Mouse (Mus musculus): ENCODE results near the gene Adipor1.

Adipor1 gene

DNA sequence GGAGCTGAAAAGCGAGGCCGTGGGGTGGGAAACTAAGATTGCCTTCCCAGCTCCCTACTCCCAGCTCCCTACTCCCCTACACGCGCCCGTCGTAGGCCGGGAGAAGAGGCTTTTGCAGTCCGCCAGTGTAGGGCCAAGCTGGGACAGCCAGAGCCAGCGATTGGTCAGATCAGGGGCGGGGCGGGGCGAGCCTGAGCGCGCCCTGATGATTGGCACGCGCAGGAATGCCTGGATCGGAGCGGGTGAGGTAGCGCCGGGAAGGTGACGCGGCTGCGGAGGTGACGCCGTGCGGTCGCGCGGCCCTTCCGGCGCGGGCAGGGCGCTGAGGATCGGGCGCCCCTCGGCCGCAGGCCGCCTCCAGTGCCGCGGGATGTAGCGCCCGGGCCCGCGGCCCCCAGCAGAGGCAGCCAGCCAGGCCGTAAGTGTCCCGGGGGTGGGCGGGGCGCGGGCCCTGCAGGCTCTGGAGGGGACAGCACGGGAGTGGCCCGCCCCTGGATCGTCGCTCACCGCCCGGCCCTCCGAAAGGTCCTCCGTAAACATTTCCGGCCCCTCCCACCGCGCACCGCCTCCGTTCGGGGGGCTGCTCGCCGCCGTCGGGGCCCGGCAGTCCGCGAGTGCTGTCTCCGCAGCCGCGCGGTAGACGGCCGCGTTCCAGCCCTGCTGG is at the start of gene Adipor1:
Gene Adipor1 (plus strand): TSS at position 211 of the 664 bp plus-strand sequence.
- TF ChIP-seq CTCF (conservative IDR thresholded peaks at IDR 0.05; ENCODE audit: low read length) (no peak), NANOG (IDR thresholded peaks at IDR 0.05; ENCODE audit: borderline replicate concordance, low read length) (no peak), POU5F1 (IDR thresholded peaks at IDR 0.05; ENCODE audit: borderline replicate concordance, low read length) (no peak)
- H3K4me1 ChIP-seq (replicated peaks; ENCODE audit: low read depth, low read length): peaks cover 83% of the 10 kb centered on the region
- H3K4me3 ChIP-seq (replicated peaks; ENCODE audit: low read length): peak within 1 kb of the TSS; percentile 92

DNA sequence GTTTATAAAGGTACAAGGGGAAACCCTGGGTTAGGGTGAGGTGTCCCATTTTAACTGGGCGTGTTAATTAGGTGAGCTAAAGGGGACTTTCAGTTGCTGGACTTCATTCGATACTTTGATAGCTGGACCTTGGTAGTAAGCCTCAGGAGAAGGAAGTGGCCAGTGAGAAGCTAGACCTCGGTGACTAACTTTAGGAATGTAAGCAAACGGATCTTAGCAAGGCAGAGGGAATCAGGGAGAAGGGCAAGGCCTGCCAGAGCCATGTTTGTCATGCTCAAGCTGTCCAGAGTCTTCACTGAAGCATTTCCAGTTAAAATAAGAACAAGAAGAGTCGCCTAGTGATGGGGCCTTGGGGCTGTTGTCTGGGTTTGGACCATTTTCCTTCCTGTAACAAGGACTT is 49.7 kb upstream of the Adipor1 start:
- TF ChIP-seq POU5F1 (IDR thresholded peaks at IDR 0.05; ENCODE audit: borderline replicate concordance, low read length) (no peak), NANOG (IDR thresholded peaks at IDR 0.05; ENCODE audit: borderline replicate concordance, low read length) (no peak)
- H3K36me3 ChIP-seq (ENCODE audit: insufficient read depth, low read length): peaks cover 2% of the 10 kb centered on the region
- no peaks in the 10 kb centered on the region for H3K27me3 ChIP-seq (ENCODE audit: insufficient read depth, low read length)
- peaks cover 17% of the 10 kb centered on the region for H3K4me1 ChIP-seq (replicated peaks; ENCODE audit: low read depth, low read length)
- H3K9me3 ChIP-seq (ENCODE audit: low read length): peaks cover 15% of the 10 kb centered on the region
- no peak overlapping the region for H3K4me3 ChIP-seq (replicated peaks; ENCODE audit: low read length)

More for the DNA sequence above, at the start of gene Adipor1:
- Histone ChIP-seq H3K36me3 (ENCODE audit: insufficient read depth, low read length) (peaks cover 60% of the 10 kb centered on the region), H3K27me3 (ENCODE audit: insufficient read depth, low read length) (no peaks in the 10 kb centered on the region), H3K9me3 (ENCODE audit: low read length) (no peaks in the 10 kb centered on the region)

DNA sequence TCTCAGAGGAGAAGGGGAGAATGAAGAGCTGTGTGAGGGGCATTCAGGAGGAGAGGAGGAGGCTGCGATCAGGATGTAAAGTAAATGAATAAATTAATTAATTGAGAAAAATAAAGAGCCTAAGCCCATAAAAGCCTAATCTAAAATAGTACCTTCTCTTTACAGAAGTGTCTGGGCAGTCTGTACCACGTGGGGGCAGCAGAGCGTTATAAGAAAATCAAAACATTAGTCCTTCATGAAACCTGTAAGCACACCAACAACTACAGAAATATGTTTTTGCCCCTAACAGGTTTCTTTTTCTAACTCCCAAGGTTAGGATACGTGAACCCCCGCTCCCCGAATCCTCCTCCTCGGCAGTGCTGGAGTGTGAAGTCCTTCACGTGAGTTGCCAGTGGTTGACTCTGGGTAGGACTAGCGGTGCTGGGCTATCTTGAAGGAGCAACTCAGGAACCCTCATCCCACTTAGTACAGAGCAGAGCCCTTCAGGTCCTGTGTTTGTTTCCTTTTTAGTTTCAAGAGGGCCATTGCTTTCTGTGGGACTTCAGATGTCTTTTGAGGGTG is 46.3 kb upstream of the Adipor1 start:
- Histone ChIP-seq H3K9me3 (ENCODE audit: low read length) (peaks cover 29% of the 10 kb centered on the region), H3K4me1 (replicated peaks; ENCODE audit: low read depth, low read length) (0 out of 2 replicates have a peak, but pooled peaks cover 2% of the 10 kb centered on the region), H3K4me3 (replicated peaks; ENCODE audit: low read length) (no peak overlapping the region), H3K27me3 (ENCODE audit: insufficient read depth, low read length) (no peaks in the 10 kb centered on the region), H3K36me3 (ENCODE audit: insufficient read depth, low read length) (no peaks in the 10 kb centered on the region)
- TF ChIP-seq CTCF (conservative IDR thresholded peaks at IDR 0.05; ENCODE audit: low read length): peak; percentile 44
- no peak for TF ChIP-seq NANOG (IDR thresholded peaks at IDR 0.05; ENCODE audit: borderline replicate concordance, low read length)

GRCm38 (mm10) chr1:134374124-134374523 is 41.1 kb upstream of the Adipor1 start:
- no peak for TF ChIP-seq NANOG (IDR thresholded peaks at IDR 0.05; ENCODE audit: borderline replicate concordance, low read length)
- H3K4me1 ChIP-seq (replicated peaks; ENCODE audit: low read depth, low read length): 0 out of 2 replicates have a peak, but pooled peaks cover 3% of the 10 kb centered on the region
- H3K4me3 ChIP-seq (replicated peaks; ENCODE audit: low read length): no peak overlapping the region
- H3K9me3 ChIP-seq (ENCODE audit: low read length): peaks cover 27% of the 10 kb centered on the region
- H3K36me3 ChIP-seq (ENCODE audit: insufficient read depth, low read length): no peaks in the 10 kb centered on the region
- no peaks in the 10 kb centered on the region for H3K27me3 ChIP-seq (ENCODE audit: insufficient read depth, low read length)

DNA sequence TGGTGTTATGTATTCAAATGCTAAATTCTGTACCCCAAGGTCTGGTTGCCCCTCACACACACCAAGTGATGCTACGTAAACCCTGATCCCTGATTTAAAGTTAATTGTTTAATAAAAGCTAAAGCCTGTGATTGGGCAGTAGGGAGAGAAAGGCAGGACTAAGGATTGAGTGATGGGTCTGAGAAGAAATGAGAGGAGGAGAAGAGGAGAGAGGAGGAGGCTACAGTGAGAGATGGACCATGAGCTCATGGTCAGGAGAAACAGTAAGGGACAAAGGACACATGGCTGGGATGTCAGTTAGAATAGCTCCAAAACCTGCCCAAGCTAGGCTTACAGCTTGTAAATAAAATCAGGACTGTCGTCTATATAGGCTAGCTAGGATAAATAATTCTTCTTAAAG is 34.1 kb upstream of the Adipor1 start:
- Histone ChIP-seq H3K36me3 (ENCODE audit: insufficient read depth, low read length) (no peaks in the 10 kb centered on the region), H3K27me3 (ENCODE audit: insufficient read depth, low read length) (no peaks in the 10 kb centered on the region)

GRCm38 (mm10) chr1:134381795-134382625 is 33.2 kb upstream of the Adipor1 start:
- no peaks in the 10 kb centered on the region for H3K27me3 ChIP-seq (ENCODE audit: insufficient read depth, low read length)
- TF ChIP-seq CTCF (conservative IDR thresholded peaks at IDR 0.05; ENCODE audit: low read length): no peak
- no peak for TF ChIP-seq NANOG (IDR thresholded peaks at IDR 0.05; ENCODE audit: borderline replicate concordance, low read length)
- no peak for TF ChIP-seq POU5F1 (IDR thresholded peaks at IDR 0.05; ENCODE audit: borderline replicate concordance, low read length)
- H3K9me3 ChIP-seq (ENCODE audit: low read length): peaks cover 17% of the 10 kb centered on the region
- H3K36me3 ChIP-seq (ENCODE audit: insufficient read depth, low read length): no peaks in the 10 kb centered on the region
- H3K4me1 ChIP-seq (replicated peaks; ENCODE audit: low read depth, low read length): peaks cover 56% of the 10 kb centered on the region
- H3K4me3 ChIP-seq (replicated peaks; ENCODE audit: low read length): peak overlapping the region; percentile 72

More for the DNA sequence above, 34.1 kb upstream of the Adipor1 start:
- Histone ChIP-seq H3K4me3 (replicated peaks; ENCODE audit: low read length) (peak overlapping the region; percentile 72), H3K4me1 (replicated peaks; ENCODE audit: low read depth, low read length) (peaks cover 56% of the 10 kb centered on the region), H3K9me3 (ENCODE audit: low read length) (peaks cover 14% of the 10 kb centered on the region)
- TF ChIP-seq POU5F1 (IDR thresholded peaks at IDR 0.05; ENCODE audit: borderline replicate concordance, low read length) (no peak), CTCF (conservative IDR thresholded peaks at IDR 0.05; ENCODE audit: low read length) (no peak), NANOG (IDR thresholded peaks at IDR 0.05; ENCODE audit: borderline replicate concordance, low read length) (no peak)

DNA sequence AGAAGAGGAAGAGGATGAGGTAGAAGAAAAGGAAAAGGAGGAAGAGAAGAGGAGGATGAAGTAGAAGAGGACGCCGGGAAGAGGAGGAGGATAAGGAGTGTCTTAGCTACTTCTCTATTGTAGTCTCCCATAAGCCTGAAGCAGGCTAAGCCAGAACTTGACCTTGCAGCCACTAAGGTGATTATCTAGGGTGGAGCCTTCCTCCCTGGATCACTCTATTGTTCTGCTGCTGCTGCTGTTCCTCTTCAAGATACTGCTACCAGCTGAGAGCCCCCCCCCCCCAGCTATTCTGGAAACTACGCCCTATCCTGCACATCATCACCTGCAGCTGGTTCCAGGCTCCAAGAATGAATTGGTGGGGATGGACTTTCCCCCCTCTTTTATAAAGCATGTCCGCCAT is 30.6 kb upstream of the Adipor1 start:
- no peak overlapping the region for H3K4me3 ChIP-seq (replicated peaks; ENCODE audit: low read length)
- H3K27me3 ChIP-seq (ENCODE audit: insufficient read depth, low read length): peaks cover under 1% of the 10 kb centered on the region; the same call in 1 of the 2 replicates
- no peaks in the 10 kb centered on the region for H3K36me3 ChIP-seq (ENCODE audit: insufficient read depth, low read length)
- H3K9me3 ChIP-seq (ENCODE audit: low read length): peaks cover 28% of the 10 kb centered on the region
- H3K4me1 ChIP-seq (replicated peaks; ENCODE audit: low read depth, low read length): peaks cover 53% of the 10 kb centered on the region
- TF ChIP-seq POU5F1 (IDR thresholded peaks at IDR 0.05; ENCODE audit: borderline replicate concordance, low read length): no peak
- no peak for TF ChIP-seq CTCF (conservative IDR thresholded peaks at IDR 0.05; ENCODE audit: low read length)
- TF ChIP-seq NANOG (IDR thresholded peaks at IDR 0.05; ENCODE audit: borderline replicate concordance, low read length): peak; percentile 5; the same call in 1 of the 2 replicates

- H3K36me3 ChIP-seq (ENCODE audit: insufficient read depth, low read length): no peaks in the 10 kb centered on the region
- H3K27me3 ChIP-seq (ENCODE audit: insufficient read depth, low read length): peaks cover 6% of the 10 kb centered on the region
- H3K4me1 ChIP-seq (replicated peaks; ENCODE audit: low read depth, low read length): peaks cover 49% of the 10 kb centered on the region
- H3K4me3 ChIP-seq (replicated peaks; ENCODE audit: low read length): no peak overlapping the region
- TF ChIP-seq NANOG (IDR thresholded peaks at IDR 0.05; ENCODE audit: borderline replicate concordance, low read length) (no peak), POU5F1 (IDR thresholded peaks at IDR 0.05; ENCODE audit: borderline replicate concordance, low read length) (no peak), CTCF (conservative IDR thresholded peaks at IDR 0.05; ENCODE audit: low read length) (no peak)
- H3K9me3 ChIP-seq (ENCODE audit: low read length): peaks cover 28% of the 10 kb centered on the region
Observed at GRCm38 (mm10) chr1:134385176-134385575, 30.0 kb upstream of the Adipor1 start.

Measured in E14TG2a.4 (cell line).